ENCODE assay signal across 19 mouse cellular contexts in the genomic region with DNA sequence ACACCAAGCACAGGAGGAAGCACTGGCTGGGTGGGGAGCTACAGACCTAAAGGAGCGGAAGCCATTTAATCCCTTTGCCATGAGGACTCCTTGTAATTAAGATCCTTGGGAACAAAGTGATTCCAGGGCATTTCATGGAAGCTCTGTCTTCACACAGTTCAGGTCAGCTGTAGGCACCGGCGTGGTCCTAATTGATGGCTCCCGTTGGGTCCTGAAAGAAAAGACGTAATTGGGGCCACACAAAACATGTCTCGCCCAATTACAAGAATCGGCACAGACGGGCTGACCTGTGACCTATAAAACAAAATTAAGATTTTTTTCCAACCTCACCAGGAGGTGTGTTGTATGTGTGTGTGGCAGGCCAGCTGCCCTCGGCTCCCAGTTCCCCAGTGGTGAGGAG.
DNase-seq lines count a peak whose midpoint lies in the region; ATAC-seq and TF ChIP-seq lines count a peak whose summit lies in the region.
"Had no signal": no experiment of that assay in that cellular context is flagged by ENCODE, and none has a peak within 500 bp of the region (broad histone marks: within the 10 kb centered on the region; RNA-seq: fewer than 3 reads in every experiment).

No protein-coding gene starts in this region.

- ATAC-seq in embryonic facial prominence, embryonic 14.5 days (ENCODE audit: low read depth): peak; percentile 68; the same call in 1 of the 2 replicates
- ATAC-seq in neural tube, embryonic 15.5 days (ENCODE audit: low FRiP score): no peak
- ATAC-seq: forebrain, embryonic 13.5 days; forebrain, embryonic 15.5 days; forebrain, postnatal 0 days had no signal

- H3K9me3 ChIP-seq in embryonic facial prominence, embryonic 14.5 days (ENCODE audit: control insufficient read depth, low read length): no peaks in the 10 kb centered on the region
- H3K9me3 ChIP-seq in neural tube, embryonic 15.5 days (replicated peaks): no peaks in the 10 kb centered on the region
- H3K9me3 ChIP-seq: embryonic facial prominence, embryonic 13.5 days; forebrain, embryonic 13.5 days; forebrain, embryonic 15.5 days had no signal

- no peaks in the 10 kb centered on the region for H3K27me3 ChIP-seq in embryonic facial prominence, embryonic 14.5 days (replicated peaks; ENCODE audit: control insufficient read depth, insufficient read depth, low read length)
- no peaks in the 10 kb centered on the region for H3K27me3 ChIP-seq in neural tube, embryonic 15.5 days (replicated peaks)
- H3K27me3 ChIP-seq: embryonic facial prominence, embryonic 13.5 days; forebrain, embryonic 13.5 days; forebrain, embryonic 15.5 days had no signal

- H3K4me2 ChIP-seq in embryonic facial prominence, embryonic 14.5 days (ENCODE audit: low read depth, low read length): no peak overlapping the region
- H3K4me2 ChIP-seq in neural tube, embryonic 15.5 days: no peak overlapping the region
- H3K4me2 ChIP-seq: embryonic facial prominence, embryonic 13.5 days; forebrain, embryonic 13.5 days; forebrain, embryonic 15.5 days had no signal

- H3K36me3 ChIP-seq in embryonic facial prominence, embryonic 14.5 days (ENCODE audit: control insufficient read depth, insufficient read depth, low read length): no peaks in the 10 kb centered on the region
- H3K36me3 ChIP-seq in neural tube, embryonic 15.5 days: no peaks in the 10 kb centered on the region
- H3K36me3 ChIP-seq: embryonic facial prominence, embryonic 13.5 days; forebrain, embryonic 15.5 days had no signal

- WGBS in embryonic facial prominence, embryonic 14.5 days: 65% methylated on average over 9 of the region's 9 CpGs
- WGBS in neural tube, embryonic 15.5 days: 75% methylated on average over 9 of the region's 9 CpGs

- no peak for TF ChIP-seq CTCF in layer of hippocampus, adult 2 months (conservative IDR thresholded peaks at IDR 0.05)

- peak overlapping the region; percentile 81; the same call in 1 of the 2 replicates for H3K27ac ChIP-seq in layer of hippocampus, adult 2 months
- H3K27ac ChIP-seq in embryonic facial prominence, embryonic 14.5 days (replicated peaks; ENCODE audit: low read depth, low read length): no peak overlapping the region
- H3K27ac ChIP-seq in neural tube, embryonic 15.5 days (replicated peaks): no peak overlapping the region
- H3K27ac ChIP-seq: embryonic facial prominence, embryonic 13.5 days; forebrain, embryonic 13.5 days had no signal

- no peak overlapping the region for H3K4me3 ChIP-seq in layer of hippocampus, adult 2 months
- H3K4me3 ChIP-seq in embryonic facial prominence, embryonic 14.5 days (ENCODE audit: low read depth, low read length): no peak overlapping the region
- H3K4me3 ChIP-seq in neural tube, embryonic 15.5 days (replicated peaks): no peak overlapping the region
- H3K4me3 ChIP-seq: embryonic facial prominence, embryonic 13.5 days; forebrain, embryonic 13.5 days; forebrain, embryonic 15.5 days had no signal

- no peaks in the 10 kb centered on the region for H3K4me1 ChIP-seq in embryonic facial prominence, embryonic 14.5 days (ENCODE audit: control insufficient read depth, insufficient read depth, low read length)
- H3K4me1 ChIP-seq in neural tube, embryonic 15.5 days: peaks cover 4% of the 10 kb centered on the region; the same call in 1 of the 2 replicates
- H3K4me1 ChIP-seq: forebrain, embryonic 13.5 days had no signal

- no peak for DNase-seq in layer of hippocampus, adult 2 months (ENCODE audit: low spot score in 2 of 2)
- no peak for DNase-seq in layer of hippocampus, adult 18-20 months (ENCODE audit: low spot score in 2 of 2)
- DNase-seq in embryonic facial prominence, embryonic 14.5 days (ENCODE audit: low spot score): peak; percentile 50
- peak; percentile 90 for DNase-seq in retina, embryonic 14.5 days (ENCODE audit: low spot score)
- no peak for DNase-seq in lung, postnatal 36 days
- DNase-seq: adrenal gland, adult 2 months; adrenal gland, postnatal 10 days; adrenal gland, postnatal 25 days; cerebellum, adult 11 months; cerebellum, adult 18-20 months; cerebellum, adult 8-10 months; cerebellum, adult 9-11 months; cerebellum, postnatal 36 days; embryo, embryonic 11 days; forebrain, postnatal 0 days had no signal

- H3K9ac ChIP-seq in embryonic facial prominence, embryonic 14.5 days (ENCODE audit: low read depth, low read length): no peak overlapping the region
- H3K9ac ChIP-seq in neural tube, embryonic 15.5 days (replicated peaks): no peak overlapping the region
- H3K9ac ChIP-seq: embryonic facial prominence, embryonic 13.5 days; forebrain, embryonic 13.5 days; forebrain, embryonic 15.5 days; forebrain, postnatal 0 days had no signal

Comparison
In these comparisons a context has a peak if more than half of its experiments do, and no peak if none do; other contexts are left out.
1. DNase-seq: peak in embryonic facial prominence, embryonic 14.5 days (single experiment) and retina, embryonic 14.5 days (single experiment); none in layer of hippocampus, adult 2 months (0 of 2), layer of hippocampus, adult 18-20 months (0 of 2) and lung, postnatal 36 days (single experiment).